Mouse (Mus musculus): Measurements from ENCODE around the gene Padi2.

- TF ChIP-seq POLR2A (IDR thresholded peaks at IDR 0.05; ENCODE audit: control insufficient read depth, extremely low read depth, insufficient read depth, low read length, poor library complexity) (no peak), CTCF (IDR thresholded peaks at IDR 0.05; ENCODE audit: borderline replicate concordance, control insufficient read depth, extremely low read depth, insufficient read depth, low read length, poor library complexity) (no peak)
Measured at GRCm38 (mm10) chr4:140904776-140905425, 1.2 kb upstream of the Padi2 start.
